Mouse (Mus musculus) embryonic fibroblast, embryonic 13.5 days (primary cell): ENCODE data around the gene Nav1.

ENCODE experiments used
- CTCF ChIP-seq: IDR thresholded peaks from 2 replicates; pipeline ENCODE4 v1.5.1; 2011; ENCODE audit warnings: mild to moderate bottlenecking, control low read depth, low read length, moderate library complexity, borderline replicate concordance; ENCODE audit not compliant: insufficient read depth
- POLR2A ChIP-seq: IDR thresholded peaks from 2 replicates; pipeline ENCODE4 v1.6.1; 2011; ENCODE audit warnings: low read depth, mild to moderate bottlenecking, control low read depth, low read length, moderate library complexity

- TF ChIP-seq CTCF, result no peak
- no peak for TF ChIP-seq POLR2A
These were observed 12.7 kb downstream of the Nav1 start for GRCm38 (mm10) chr1:135594279-135594903.
